Mouse (Mus musculus): ENCODE results near the gene Tmigd1. TPM values are rescaled to one million over a fixed set of nuclear protein-coding genes. Genes with fewer than 3 reads are reported as not detected.
"Not testable (repeated sequence)": the region's sequence is repeated elsewhere in the genome, so short reads cannot be mapped to it uniquely, and the experiment has no call there.

Gene Tmigd1
- total RNA-seq, 1 experiment from 2014 or later, result not detected

GRCm38 (mm10) chr11:76897126-76897525 is 4.8 kb upstream of the Tmigd1 start:
- no peak for ATAC-seq (replicated peaks; ENCODE audit: low read depth, poor library complexity, severe bottlenecking)

DNA sequence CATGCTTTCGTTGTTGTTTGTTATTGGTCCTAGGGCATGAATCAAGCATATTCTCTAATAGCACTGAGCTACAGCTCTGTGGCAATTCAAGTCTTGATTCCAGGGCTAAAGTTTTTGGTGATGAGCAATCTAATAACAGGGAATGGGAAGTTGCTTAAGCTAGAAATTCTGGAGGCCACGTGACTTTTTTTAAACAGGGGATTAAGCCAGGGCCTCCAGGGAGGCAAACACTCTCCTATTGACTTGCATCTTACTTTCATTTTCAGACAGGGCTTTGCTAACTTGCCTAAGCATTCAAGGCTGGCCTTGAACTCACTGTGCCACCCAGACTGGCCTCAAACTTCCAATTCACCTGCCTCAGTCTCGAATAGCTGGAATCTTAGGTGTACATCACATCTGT is 4.1 kb upstream of the Tmigd1 start:
- no peak for ATAC-seq (replicated peaks; ENCODE audit: low read depth, poor library complexity, severe bottlenecking)

- ATAC-seq (replicated peaks; ENCODE audit: low read depth, poor library complexity, severe bottlenecking), result no peak
These were observed 3.2 kb upstream of the Tmigd1 start for GRCm38 (mm10) chr11:76898751-76899150.

GRCm38 (mm10) chr11:76899758-76900738 is 1.9 kb upstream of the Tmigd1 start:
- peak; percentile 59 for ATAC-seq (replicated peaks; ENCODE audit: low read depth, poor library complexity, severe bottlenecking)

GRCm38 (mm10) chr11:76904340-76904739 is 2.4 kb downstream of the Tmigd1 start:
- ATAC-seq (replicated peaks; ENCODE audit: low read depth, poor library complexity, severe bottlenecking), result no peak

GRCm38 (mm10) chr11:76908651-76909050 is 6.7 kb downstream of the Tmigd1 start:
- ATAC-seq (replicated peaks; ENCODE audit: low read depth, poor library complexity, severe bottlenecking), result no peak

DNA sequence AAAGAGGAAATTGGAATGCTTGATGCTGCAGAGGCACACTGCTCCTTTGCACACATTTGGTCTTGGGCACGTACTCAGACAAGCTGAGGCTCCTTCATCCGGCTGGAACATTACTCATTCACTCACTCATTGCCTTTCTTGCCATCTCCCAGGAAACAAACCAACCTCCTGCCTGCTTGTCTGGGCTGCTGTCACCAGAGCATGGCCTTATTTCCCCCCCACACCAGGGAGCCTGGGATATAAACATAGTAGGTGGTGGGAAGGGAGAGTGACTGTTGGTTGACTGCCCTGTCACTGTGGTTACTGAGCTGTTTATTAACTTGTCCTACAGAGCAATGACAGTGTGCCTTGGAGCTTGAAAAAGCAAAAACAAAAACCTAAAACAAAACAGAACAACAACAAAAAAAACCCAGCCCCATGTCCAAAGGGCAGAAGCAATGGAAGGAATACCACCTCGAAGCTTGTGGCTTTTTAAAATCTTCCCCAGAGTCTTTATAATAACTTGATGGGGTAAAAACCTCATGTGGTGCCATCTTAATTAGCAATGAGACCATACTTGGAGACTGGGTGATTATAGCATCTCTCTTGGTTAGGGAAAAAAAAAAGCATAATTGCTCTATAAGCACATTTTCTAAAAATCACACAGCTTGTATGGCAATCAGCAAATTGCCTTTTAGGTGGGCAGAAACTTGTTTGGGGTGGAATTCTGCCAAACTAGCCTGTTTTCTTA is 9.5 kb downstream of the Tmigd1 start:
- no peak for ATAC-seq (replicated peaks; ENCODE audit: low read depth, poor library complexity, severe bottlenecking)

- ATAC-seq (replicated peaks; ENCODE audit: low read depth, poor library complexity, severe bottlenecking), result no peak
These were observed 10.1 kb downstream of the Tmigd1 start for GRCm38 (mm10) chr11:76912055-76912395.

- no peak for ATAC-seq (replicated peaks; ENCODE audit: low read depth, poor library complexity, severe bottlenecking)
These were observed 12.4 kb downstream of the Tmigd1 start for GRCm38 (mm10) chr11:76914366-76914765.

GRCm38 (mm10) chr11:76916539-76917229 is 14.7 kb downstream of the Tmigd1 start:
- ATAC-seq (replicated peaks; ENCODE audit: low read depth, poor library complexity, severe bottlenecking), result peak; percentile 87

DNA sequence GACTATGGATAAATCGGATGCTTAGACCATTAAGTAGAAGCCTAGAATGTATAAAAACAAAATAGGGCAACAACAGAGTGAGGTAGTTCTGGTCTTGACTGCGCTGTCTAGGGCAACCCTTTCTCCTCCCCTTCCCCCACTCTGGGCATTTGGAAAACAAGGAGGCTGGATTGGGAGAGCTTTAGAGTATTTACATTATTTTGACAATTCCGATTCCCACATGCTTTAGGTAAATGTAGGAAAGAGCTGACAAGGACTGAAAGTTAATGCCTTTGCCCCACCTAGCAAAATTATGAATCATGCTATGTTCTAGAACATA is 15.2 kb downstream of the Tmigd1 start:
- ATAC-seq (replicated peaks; ENCODE audit: low read depth, poor library complexity, severe bottlenecking), result no peak

DNA sequence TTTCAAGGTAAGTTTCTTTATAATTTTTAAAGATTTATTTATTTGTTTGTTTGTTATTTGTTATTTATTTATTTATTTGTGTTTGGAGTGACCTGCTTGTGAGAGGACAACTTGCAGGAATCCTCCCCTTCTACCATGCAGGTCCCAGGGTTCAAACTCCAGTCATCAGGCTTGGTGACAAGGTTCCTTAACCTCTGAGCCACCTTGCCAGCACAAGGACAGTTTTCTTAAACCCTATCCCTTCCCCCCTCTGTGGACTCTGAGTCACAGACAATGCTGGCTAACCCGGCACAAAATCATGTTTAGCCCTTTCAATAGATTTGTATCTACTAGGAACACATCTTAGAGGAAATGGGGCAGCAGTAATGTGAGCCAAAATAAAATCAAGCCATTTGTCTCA is 18.6 kb downstream of the Tmigd1 start:
- ATAC-seq (replicated peaks; ENCODE audit: low read depth, poor library complexity, severe bottlenecking), result no peak

- ATAC-seq (replicated peaks; ENCODE audit: low read depth, poor library complexity, severe bottlenecking), result no peak
These were observed 22.8 kb downstream of the Tmigd1 start, which contains the start of gene Blmh for GRCm38 (mm10) chr11:76924759-76925236. TSS of gene Blmh (plus strand) at chr11:76924809.

DNA sequence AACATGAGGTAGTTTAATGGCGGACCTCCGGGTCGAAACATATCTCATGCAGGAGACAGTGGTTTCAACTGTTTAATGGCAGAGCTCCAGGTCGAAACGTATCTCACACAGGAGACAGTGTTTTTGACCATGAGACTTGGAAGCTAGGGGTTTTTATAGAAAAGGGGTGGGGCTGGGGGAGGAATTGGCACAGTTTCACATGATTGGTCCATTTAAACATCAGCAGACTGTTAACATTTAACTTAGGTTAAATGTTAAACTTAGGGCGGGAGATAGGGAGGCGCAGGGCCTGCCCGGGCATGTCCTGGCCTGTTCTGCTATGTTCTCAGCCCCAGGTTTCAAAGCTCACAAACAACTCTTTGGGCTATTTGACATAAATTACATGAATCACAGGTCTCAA is 26.6 kb downstream of the Tmigd1 start:
- not testable (repeated sequence) for ATAC-seq (replicated peaks; ENCODE audit: low read depth, poor library complexity, severe bottlenecking)

GRCm38 (mm10) chr11:76933209-76933608 is 31.2 kb downstream of the Tmigd1 start:
- ATAC-seq (replicated peaks; ENCODE audit: low read depth, poor library complexity, severe bottlenecking), result no peak

- no peak for ATAC-seq (replicated peaks; ENCODE audit: low read depth, poor library complexity, severe bottlenecking)
These were observed 34.6 kb downstream of the Tmigd1 start for GRCm38 (mm10) chr11:76936578-76936977.

DNA sequence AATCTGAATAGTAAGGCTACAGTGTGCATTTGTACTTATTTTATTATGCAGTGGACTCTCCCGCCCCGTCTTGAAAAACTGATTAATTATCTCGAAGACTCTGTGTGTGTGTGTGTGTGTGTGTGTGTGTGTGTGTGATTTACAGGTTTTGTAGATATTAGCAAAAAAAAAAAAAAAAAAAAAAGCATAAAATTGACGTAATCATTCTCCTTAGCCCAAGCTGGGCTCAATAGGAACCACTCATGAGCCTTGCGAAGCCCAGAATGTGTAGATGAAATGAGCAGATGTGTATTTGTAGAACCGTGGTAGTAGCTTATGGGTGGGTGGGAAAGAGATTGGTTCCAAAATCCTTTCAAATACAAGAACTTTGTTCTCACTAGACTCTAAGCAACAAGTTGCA is 42.9 kb downstream of the Tmigd1 start:
- no peak for ATAC-seq (replicated peaks; ENCODE audit: low read depth, poor library complexity, severe bottlenecking)

DNA sequence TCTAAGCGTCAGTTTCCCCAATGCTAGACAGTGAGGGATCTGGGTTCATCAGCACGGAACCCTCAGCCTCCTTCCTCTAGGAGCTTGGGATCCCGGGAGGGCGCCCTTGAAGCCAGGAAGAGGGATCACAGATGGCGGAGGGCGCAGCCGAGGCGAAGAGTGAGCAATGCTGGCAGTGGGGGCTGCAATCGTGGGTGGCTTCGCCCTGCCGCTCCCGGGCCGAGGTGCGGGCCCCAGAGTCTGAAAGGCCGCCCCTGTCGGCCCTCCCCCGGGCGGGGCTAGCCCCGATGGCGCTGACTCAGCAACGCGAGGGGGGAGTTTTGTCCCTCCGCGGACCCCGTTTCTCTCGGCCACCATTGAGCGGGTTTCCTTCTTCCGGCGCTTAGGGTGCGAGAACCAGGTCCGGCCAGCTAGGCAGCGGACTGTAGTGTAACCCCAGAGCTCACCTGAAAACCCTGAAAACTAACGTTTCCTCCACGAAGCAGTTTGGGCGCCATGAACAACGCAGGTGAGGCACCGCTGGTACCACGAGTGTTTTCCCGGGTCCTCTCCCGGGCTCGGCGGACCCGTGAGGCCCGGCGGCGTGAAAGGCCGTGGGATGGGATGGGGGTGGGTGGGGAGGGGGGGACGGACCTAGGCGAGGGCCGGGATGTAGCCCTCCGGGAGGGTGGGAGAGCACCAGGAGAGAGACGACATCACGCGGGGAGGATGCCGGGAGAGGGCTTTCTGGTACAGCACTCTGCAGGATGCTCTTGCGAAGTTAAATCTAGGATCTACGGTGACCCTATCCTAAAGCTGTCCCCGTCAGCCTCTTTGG is 43.6 kb downstream of the Tmigd1 start:
- ATAC-seq (replicated peaks; ENCODE audit: low read depth, poor library complexity, severe bottlenecking), result peak; percentile 96

DNA sequence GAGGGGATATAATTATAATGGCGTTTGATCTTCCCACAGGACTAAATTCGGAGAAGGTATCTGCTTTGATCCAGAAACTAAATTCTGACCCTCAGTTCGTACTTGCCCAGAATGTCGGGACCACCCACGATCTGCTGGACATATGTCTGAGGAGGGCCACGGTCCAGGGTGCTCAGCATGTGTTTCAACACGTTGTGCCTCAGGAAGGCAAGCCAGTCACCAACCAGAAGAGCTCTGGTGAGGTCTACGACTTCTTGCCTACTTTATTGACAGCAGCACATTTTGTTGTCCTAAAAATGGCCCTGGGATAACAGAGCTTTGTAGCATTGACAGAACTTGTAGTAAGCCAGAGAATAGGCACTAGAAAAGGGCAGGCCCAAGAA is 44.2 kb downstream of the Tmigd1 start:
- no peak; the same call in 1 of the 2 replicates for ATAC-seq (replicated peaks; ENCODE audit: low read depth, poor library complexity, severe bottlenecking)

DNA sequence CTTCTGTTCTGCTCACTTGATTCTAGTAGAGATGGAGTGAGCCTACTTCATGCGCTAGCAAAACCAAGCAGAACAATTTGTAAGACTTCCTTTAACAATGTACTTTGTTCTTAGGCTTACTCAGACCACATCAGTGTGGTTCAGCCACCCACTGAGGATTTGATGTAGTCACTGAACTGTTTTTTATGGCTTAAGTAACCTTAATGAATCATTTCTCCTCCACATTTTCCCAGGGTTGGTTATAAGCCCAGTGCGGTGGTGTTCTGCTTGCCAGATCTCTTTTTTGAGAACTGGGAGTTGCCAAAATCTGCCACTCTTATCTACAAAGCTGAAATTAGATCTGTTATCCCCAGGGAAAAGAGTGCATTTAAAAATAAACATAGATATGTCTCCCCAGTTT is 51.6 kb downstream of the Tmigd1 start:
- ATAC-seq (replicated peaks; ENCODE audit: low read depth, poor library complexity, severe bottlenecking), result no peak

All from common myeloid progenitor, adult 5-6 weeks (primary cell).